Mouse (Mus musculus) heart, adult 2 months (tissue): ENCODE results near the gene Mrps12.

Source experiments
- CTCF ChIP-seq: fragments of 200-600 bp; IDR thresholded peaks from 2 replicates; pipeline ENCODE4 v1.8.1; 2022; ENCODE audit warnings: antibody characterized with exemption, mild to moderate bottlenecking, moderate library complexity
- POLR2A ChIP-seq: fragments of 200-500 bp; IDR thresholded peaks from 2 replicates; pipeline ENCODE4 v1.6.1; 2011; ENCODE audit warnings: mild to moderate bottlenecking, low read depth, low read length, control low read depth; ENCODE audit not compliant: insufficient read depth

DNA sequence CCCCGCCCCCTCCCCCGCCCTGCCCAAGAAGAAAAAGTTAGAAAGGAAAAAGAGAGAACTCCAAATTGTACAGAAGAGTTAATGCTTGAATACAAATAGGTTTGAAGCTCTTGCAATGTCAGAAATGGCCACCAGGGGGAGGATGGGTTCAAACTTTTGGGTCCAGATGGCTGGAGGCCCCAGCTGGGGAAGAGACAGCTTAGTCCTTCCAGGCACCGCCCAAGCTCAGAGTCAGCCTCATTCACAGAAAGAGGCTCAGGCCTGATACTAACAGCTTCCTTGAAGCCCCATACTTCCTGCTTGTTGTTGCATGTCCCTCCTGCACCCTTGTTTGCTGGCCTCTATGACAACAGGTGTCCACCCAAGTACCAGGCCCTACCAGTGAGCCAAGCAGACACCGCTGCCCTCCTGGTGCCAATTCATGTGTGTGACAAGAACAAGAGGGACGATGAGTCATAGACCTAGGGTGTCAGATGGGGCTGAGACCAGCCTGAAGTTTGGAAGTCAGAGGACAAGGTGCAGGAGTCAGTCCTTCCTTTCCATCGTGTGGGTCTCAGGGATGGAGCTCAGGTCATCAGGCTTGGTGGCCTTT is 38.5 kb upstream of the Mrps12 start:
- TF ChIP-seq POLR2A: no peak
- peak; percentile 78 for TF ChIP-seq CTCF
